Mouse (Mus musculus) bone marrow, adult 2 months (tissue): ENCODE data around the gene Txnrd2. TPM values are rescaled to one million over a fixed set of nuclear protein-coding genes. Genes with fewer than 3 reads are reported as not detected.
A peak's percentile ranks its signal among the peaks of the same experiment; 100 is the strongest.

Experiments
- H3K27ac ChIP-seq: fragments of 200-500 bp; 2 replicates; pipeline ENCODE4 v1.5.1; 2012; ENCODE audit warnings: low read depth, mild to moderate bottlenecking, control low read depth, inconsistent platforms, low read length; ENCODE audit not compliant: control insufficient read depth, poor library complexity, insufficient read depth
- H3K4me1 ChIP-seq: fragments of 200-500 bp; 2 replicates; pipeline ENCODE4 v1.6.1; 2011; ENCODE audit warnings: low read length; ENCODE audit not compliant: control insufficient read depth, insufficient read depth
- H3K4me3 ChIP-seq: fragments of 200-500 bp; replicated peaks from 2 replicates; pipeline ENCODE3; 2011; ENCODE audit warnings: mild to moderate bottlenecking, low read depth, low read length, control low read depth; ENCODE audit not compliant: control insufficient read depth
- CTCF ChIP-seq: fragments of 200-500 bp; IDR thresholded peaks from 2 replicates; pipeline ENCODE4 v1.5.1; 2011; ENCODE audit warnings: low read length, control low read depth; ENCODE audit not compliant: control insufficient read depth, insufficient read depth
- POLR2A ChIP-seq: fragments of 200-500 bp; IDR thresholded peaks from 2 replicates; pipeline ENCODE4 v1.6.1; 2011; ENCODE audit warnings: low read depth, mild to moderate bottlenecking, control low read depth, low read length, borderline replicate concordance; ENCODE audit not compliant: control insufficient read depth
- WGBS: fragments of 180-500 bp; shearing (Covaris S2); methylation state at CpG from one replicate; pipeline ENCODE4 v1.1.7; 2018; 5-methylcytosine and 5-hydroxymethylcytosine counted together
- polyA plus RNA-seq: library from polyadenylated mRNA; stranded (reverse); fragments of >200 nt; gene quantifications from 2 replicates; pipeline ENCODE4 v1.2.4, GENCODE M21; 2011; ENCODE audit warnings: low replicate concordance; ENCODE audit not compliant: missing spikeins, insufficient read depth, insufficient read length

Txnrd2 gene
- polyA plus RNA-seq, 1 experiment = 66.6 TPM

DNA sequence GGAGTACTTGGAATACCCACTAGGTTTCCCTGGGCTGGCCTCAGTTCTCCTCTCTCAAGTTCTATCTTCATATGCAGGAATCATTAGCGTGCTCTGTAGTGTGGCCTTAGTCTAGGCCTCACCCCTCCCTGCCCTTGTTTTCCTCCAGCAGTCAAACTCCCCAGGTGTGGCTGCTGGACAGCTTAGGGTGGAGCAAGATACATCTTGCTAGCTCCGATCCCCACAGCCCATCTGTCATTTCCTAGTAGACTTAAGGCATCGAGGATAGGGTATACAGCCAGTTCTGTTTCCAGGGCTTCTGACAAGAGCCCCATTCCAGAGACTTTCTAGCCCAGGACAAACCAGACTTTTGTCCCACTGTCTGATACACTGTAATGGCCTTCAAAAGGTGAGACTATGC is 34.5 kb upstream of the Txnrd2 start:
- H3K4me1 ChIP-seq = peaks cover 10% of the 10 kb centered on the region
- no peak overlapping the region for H3K27ac ChIP-seq
- 83% methylated on average over 3 of the region's 3 CpGs for WGBS
- no peak overlapping the region for H3K4me3 ChIP-seq
- TF ChIP-seq POLR2A (no peak), CTCF (no peak)

DNA sequence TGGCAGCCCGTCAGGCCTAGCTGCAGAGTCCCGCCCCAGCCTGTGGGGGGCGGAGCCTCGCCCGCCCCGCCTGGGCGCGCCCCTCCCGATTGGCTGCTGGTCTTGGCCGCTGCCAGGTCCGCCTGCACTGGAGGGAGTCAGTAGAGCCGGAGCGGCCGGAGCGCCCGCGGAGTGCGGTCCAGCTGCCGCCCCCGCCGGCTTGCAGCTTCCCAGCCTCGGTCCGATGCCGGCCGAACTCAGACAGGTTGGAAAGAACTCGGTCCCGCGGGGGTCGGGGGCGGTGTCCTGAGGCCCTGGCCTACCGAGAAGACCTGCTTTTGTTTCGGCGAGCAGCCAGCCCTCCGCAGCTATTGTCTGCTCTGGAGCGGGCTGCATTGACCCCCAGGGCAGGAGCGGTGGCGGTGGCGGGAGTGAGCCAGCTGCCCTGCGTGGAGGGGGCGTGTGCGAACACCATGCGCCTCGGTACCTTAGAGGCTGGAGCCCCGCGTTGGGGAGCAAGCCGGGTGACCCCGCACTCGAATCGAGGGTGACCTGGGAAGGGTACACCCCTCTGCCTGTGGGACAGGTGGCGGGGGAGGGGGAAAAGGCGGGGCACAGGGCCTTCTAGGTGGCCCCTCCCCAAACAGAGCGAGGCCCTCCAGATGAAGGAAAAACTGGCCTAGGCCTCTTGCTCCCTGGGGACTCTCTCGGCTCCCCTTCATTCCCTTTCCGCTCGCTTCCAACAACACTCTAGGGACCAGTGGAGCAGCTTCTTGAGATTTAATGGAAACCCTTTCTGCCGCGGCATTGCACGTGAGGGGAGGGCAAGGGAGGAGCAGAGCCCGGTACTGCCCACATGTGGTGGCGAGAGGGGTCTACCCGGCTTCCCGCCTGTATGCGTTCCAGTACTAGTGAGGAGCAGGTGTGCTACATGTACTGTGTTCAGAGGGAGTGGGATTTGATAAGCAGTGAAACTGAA is 33.4 kb upstream of the Txnrd2 start:
- WGBS = under 1% methylated on average over 63 of the region's 63 CpGs
- TF ChIP-seq CTCF (peak; percentile 52; the same call in 1 of the 2 replicates), POLR2A (peak; percentile 78; the same call in 1 of the 2 replicates)
- H3K4me1 ChIP-seq = peaks cover 10% of the 10 kb centered on the region
- peak overlapping the region; percentile 63 for H3K4me3 ChIP-seq
- peak overlapping the region; percentile 66 for H3K27ac ChIP-seq

DNA sequence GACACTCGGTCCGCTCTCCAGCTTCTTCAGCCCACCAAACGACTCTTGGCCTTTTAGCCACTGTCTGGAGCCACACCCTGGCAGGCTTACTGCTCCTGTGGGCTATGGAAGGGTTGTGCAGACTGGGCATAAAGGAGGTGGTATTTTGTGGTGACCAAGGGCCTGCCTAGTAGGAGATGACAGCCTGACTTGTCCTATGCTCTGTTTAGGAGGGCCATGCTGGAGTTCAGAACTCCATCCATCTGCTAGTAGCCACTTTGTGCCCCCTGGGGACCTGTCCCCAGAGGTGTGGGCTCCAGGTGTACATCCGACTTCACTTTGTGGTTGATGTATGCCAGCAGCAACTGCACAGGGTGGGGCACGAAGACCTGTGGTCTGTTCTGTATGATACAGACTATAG is 32.6 kb upstream of the Txnrd2 start:
- no peak overlapping the region for H3K27ac ChIP-seq
- peaks cover 6% of the 10 kb centered on the region; the same call in 1 of the 2 replicates for H3K4me1 ChIP-seq
- TF ChIP-seq CTCF (no peak), POLR2A (no peak)
- 48% methylated on average over 5 of the region's 5 CpGs for WGBS
- H3K4me3 ChIP-seq = no peak overlapping the region

DNA sequence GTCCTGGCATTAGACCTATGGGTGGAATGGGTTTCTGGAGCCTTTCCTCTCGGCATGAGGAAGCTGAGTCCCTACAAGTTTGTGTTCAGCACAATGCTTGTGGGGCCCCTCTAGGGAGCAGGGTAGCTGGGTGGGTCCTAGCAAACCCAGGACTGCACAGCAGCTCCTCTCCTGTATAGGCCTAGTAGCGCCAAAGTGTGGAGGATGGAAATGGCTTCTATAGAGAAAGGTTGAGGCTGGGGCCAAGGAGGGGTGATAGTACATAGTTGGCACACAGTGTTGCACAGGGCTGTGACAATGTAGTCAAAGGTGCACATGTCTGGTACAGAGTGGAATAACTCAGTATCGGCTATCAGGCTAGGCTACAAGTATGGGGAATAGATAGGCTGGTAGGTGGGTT is 32.1 kb upstream of the Txnrd2 start:
- Histone ChIP-seq H3K4me1 (peaks cover 7% of the 10 kb centered on the region; the same call in 1 of the 2 replicates), H3K4me3 (no peak overlapping the region), H3K27ac (no peak overlapping the region)
- WGBS = 81% methylated on average over 3 of the region's 3 CpGs
- TF ChIP-seq POLR2A = no peak
- TF ChIP-seq CTCF = no peak

DNA sequence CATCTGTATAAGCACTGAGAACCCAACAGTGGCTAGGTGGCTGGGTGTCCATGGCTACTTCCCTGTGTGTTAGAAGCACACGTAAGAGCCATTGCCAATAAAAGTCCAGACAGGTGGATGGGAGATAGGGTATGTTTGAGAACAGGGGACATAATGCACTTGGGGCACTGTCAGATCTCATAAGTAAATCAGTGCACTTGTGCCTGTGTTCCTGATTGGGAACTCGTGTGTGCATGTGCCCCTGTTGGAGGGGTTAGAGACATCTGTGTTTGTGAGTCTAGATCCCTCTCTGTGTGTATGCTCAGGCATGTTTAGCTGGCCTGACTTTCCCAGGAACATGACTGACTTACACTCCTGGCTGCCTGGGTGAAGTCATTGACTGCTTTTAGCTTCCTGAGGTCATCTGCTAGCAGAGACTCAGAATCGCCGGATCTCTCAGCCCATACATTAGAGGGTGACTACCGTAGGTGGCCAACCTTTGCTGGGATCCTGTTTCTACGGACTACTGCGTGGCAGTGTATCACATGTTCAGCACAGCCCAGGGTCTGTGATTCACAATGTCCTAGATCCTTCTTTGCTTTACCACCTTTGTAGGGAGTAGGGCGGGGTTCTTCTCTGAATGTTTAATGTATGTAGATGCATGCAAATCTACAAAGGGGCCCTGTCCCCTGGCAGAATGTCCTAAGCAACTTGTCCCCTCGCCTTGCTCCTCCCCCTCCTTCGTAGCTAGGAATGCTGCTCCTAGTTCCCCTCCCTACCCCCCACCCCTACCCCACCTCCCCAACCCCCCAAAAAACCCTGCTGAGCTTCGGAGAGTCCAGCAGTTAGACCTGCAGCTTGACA is 31.2 kb upstream of the Txnrd2 start:
- 86% methylated on average over 11 of the region's 11 CpGs for WGBS
- TF ChIP-seq POLR2A = no peak
- TF ChIP-seq CTCF = no peak
- Histone ChIP-seq H3K4me1 (peaks cover 7% of the 10 kb centered on the region; the same call in 1 of the 2 replicates), H3K4me3 (no peak overlapping the region), H3K27ac (no peak overlapping the region)

DNA sequence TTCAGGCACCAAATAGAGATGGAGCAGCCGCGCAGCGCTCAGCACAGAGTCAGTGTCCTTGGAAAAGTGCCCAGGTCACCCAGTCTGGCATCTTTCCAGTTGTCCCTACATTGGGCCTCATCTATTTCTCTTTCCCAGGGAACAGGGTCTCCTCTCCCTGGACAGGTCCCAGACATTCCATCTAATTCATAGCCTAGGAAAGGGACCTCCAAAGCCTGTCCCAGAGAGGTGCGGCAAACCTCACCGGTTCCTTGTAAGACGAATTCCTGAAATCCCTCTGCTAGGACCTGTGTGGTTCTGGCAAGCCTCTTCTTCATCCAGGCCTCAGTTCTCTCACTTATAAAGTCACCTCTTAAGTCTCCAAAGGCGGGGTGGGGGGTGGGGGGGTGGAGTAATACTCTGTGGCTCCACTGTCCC is 30.6 kb upstream of the Txnrd2 start:
- no peak overlapping the region for H3K27ac ChIP-seq
- TF ChIP-seq POLR2A = no peak
- no peak for TF ChIP-seq CTCF
- no peak overlapping the region for H3K4me3 ChIP-seq
- whole genome bisulfite sequencing = 81% methylated on average over 6 of the region's 7 CpGs
- peaks cover 7% of the 10 kb centered on the region; the same call in 1 of the 2 replicates for H3K4me1 ChIP-seq

DNA sequence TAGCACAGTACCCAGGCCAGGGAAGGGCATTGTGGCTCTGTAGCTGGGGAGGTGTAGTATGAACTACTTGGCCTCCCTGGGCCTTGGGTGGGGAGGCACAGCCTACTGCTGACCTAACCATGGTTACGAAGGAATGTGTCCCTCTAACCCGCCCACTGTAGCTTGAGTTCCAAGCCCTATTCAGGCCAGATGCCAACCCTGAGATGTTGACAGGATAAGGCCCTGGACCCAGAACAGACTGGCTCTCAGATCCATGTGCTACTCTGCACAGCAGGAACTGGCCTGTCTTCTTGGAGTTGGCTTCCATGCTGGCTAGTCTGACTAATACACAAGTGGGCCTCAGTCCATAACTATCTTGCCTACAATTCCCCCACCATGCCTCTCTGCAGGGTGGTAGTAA is 30.0 kb upstream of the Txnrd2 start:
- no peak overlapping the region for H3K4me3 ChIP-seq
- WGBS = 75% methylated on average over 2 of the region's 2 CpGs

DNA sequence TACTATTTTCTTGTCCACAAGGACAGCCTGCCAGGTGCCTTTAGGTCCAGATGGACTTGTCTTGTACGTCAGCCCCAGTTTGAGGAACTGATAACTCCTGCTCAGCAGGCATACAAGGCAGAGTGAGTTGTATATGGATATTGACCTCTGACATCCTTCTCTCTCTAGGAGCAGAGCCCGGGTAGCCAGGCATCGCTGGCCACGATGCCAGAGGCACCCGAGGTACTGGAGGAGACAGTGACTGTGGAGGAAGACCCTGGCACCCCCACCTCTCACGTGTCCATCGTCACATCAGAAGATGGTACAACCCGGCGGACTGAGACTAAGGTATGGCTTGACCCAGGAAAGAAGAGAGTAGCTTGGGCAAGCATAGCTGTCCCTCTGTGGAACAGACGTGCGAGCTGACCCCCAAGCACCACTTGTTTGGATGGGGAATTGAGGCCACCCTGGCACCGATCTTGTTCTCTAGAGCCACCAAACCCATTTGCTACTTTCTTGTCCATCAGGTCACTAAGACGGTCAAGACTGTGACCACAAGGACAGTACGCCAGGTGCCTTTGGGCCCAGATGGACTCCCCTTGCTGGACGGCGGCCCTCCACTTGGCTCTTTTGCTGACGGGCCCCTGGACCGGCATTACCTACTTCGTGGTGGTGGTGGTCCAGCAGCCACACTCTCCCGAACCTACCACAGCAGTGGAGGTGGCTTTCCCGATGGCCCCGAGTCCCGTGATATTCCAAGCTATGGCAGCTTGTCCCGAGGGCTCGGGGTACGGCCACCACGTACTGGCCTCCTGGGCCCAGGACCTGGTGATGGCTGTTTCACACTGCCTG is 29.2 kb upstream of the Txnrd2 start:
- Histone ChIP-seq H3K4me3 (no peak overlapping the region), H3K4me1 (peaks cover 7% of the 10 kb centered on the region; the same call in 1 of the 2 replicates), H3K27ac (no peak overlapping the region)
- TF ChIP-seq POLR2A (no peak), CTCF (no peak)
- WGBS = 93% methylated on average over 27 of the region's 27 CpGs

More for the DNA sequence above, 30.0 kb upstream of the Txnrd2 start:
- Histone ChIP-seq H3K4me1 (peaks cover 7% of the 10 kb centered on the region; the same call in 1 of the 2 replicates), H3K27ac (no peak overlapping the region)
- TF ChIP-seq POLR2A (no peak), CTCF (no peak)
